Mouse (Mus musculus) neural tube, embryonic 13.5 days (tissue): ENCODE data around the gene Mynn. TPM values are rescaled to one million over a fixed set of nuclear protein-coding genes. Genes with fewer than 3 reads are reported as not detected.

Experiments used
- ATAC-seq: fragments of 200-750 bp; cut with Nextera tagmentation; 2 replicates; pipeline ENCODE4 v1.8.0; 2017; ENCODE audit warnings: low read depth, mild to moderate bottlenecking, moderate TSS enrichment, moderate library complexity
- H3K27ac ChIP-seq: fragments of 300-500 bp; sonication (generic); replicated peaks from 2 replicates; pipeline ENCODE4 v1.5.1; 2015; ENCODE audit warnings: moderate library complexity, mild to moderate bottlenecking, inconsistent platforms
- H3K27me3 ChIP-seq: fragments of 300-500 bp; sonication (generic); 2 replicates; pipeline ENCODE4 v1.6.1; 2015; ENCODE audit warnings: mild to moderate bottlenecking, inconsistent platforms
- H3K36me3 ChIP-seq: fragments of 300-500 bp; sonication (generic); 2 replicates; pipeline ENCODE4 v1.6.1; 2015; ENCODE audit warnings: mild to moderate bottlenecking, inconsistent platforms
- H3K4me1 ChIP-seq: fragments of 300-500 bp; sonication (generic); replicated peaks from 2 replicates; pipeline ENCODE4 v1.6.1; 2015; ENCODE audit warnings: inconsistent platforms
- H3K4me2 ChIP-seq: fragments of 300-500 bp; sonication (generic); 2 replicates; pipeline ENCODE4 v1.6.1; 2015; ENCODE audit warnings: inconsistent platforms, mild to moderate bottlenecking, moderate library complexity
- H3K4me3 ChIP-seq: fragments of 300-500 bp; sonication (generic); 2 replicates; pipeline ENCODE4 v1.5.1; 2015; ENCODE audit warnings: mild to moderate bottlenecking, inconsistent platforms
- H3K9ac ChIP-seq: fragments of 300-500 bp; sonication (generic); 2 replicates; pipeline ENCODE4 v1.6.1; 2015; ENCODE audit warnings: moderate library complexity, mild to moderate bottlenecking, inconsistent platforms
- H3K9me3 ChIP-seq: fragments of 300-500 bp; sonication (generic); 2 replicates; pipeline ENCODE4 v1.6.1; 2016; ENCODE audit warnings: inconsistent platforms
- WGBS: fragments of 180-500 bp; shearing (Covaris S2); methylation state at CpG from one replicate; pipeline ENCODE4 v1.1.7; 2015; 5-methylcytosine and 5-hydroxymethylcytosine counted together
- polyA plus RNA-seq: library from polyadenylated mRNA; unstranded; fragments of >200 nt; fragmentation: Nextera tagmentation; extraction: Ambion mirVana; gene quantifications from 2 replicates; pipeline ENCODE4 v1.2.1, GENCODE M21; 2015

The Mynn gene
- polyA plus RNA-seq, 1 experiment from 2014 or later = 33.9 TPM

DNA sequence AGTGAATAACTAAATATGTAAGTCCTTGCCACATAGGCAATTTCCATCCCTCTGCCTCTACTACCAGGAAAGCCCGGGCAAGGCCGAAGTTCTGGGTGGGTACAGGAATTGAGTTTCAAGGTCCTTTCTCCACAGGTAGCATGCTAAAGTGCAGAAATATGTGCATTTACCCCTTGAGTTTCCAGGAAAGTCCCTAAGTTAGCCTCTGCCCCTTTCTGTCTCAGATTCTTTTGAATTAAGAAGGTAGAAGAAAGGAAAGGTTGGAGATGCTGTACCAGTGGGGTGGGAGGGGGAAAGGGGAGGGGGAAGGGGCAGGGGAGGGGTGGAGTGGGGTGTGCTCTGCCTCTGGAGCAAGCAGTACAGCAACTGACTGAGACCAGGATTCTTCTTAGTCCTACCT, 46.6 kb downstream of the Mynn start:
- H3K27me3 ChIP-seq = peaks cover 41% of the 10 kb centered on the region
- H3K4me2 ChIP-seq = no peak overlapping the region
- no peaks in the 10 kb centered on the region for H3K36me3 ChIP-seq
- no peak overlapping the region for H3K9ac ChIP-seq
- no peaks in the 10 kb centered on the region for H3K9me3 ChIP-seq
- 96% methylated on average over 2 of the region's 2 CpGs for whole genome bisulfite sequencing
- ATAC-seq = no peak
- no peak overlapping the region for H3K27ac ChIP-seq
- peaks cover 26% of the 10 kb centered on the region for H3K4me1 ChIP-seq
- no peak overlapping the region for H3K4me3 ChIP-seq

- peaks cover 26% of the 10 kb centered on the region for H3K4me1 ChIP-seq
- ATAC-seq = peak; percentile 88
- H3K27ac ChIP-seq = no peak overlapping the region
- H3K4me3 ChIP-seq = peak overlapping the region; percentile 44
- peak overlapping the region; percentile 83 for H3K4me2 ChIP-seq
- no peaks in the 10 kb centered on the region for H3K9me3 ChIP-seq
- H3K9ac ChIP-seq = peak overlapping the region; percentile 60
- peaks cover 41% of the 10 kb centered on the region for H3K27me3 ChIP-seq
- no peaks in the 10 kb centered on the region for H3K36me3 ChIP-seq
- 1% methylated on average over 41 of the region's 41 CpGs for WGBS
These were observed 48.4 kb downstream of the Mynn start for GRCm38 (mm10) chr3:30650062-30650841.

DNA sequence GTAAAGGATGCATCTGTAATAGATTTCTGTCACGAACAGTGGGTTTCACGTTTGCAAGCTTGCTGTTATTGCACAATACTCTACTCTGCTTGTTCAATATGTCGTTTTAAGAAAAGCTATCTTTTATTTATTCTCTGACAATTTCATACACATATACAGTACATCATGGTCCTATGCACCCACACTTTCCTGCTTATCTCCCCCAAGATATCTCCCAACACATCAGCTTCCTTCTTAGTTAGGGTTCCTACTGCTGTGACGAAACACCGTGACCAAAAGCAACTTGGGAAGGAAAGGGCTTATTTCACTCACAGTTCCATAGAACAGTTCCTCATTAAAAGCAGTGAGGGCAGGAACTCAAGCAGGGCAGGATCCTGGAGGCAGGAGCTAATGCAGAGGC, 54.1 kb downstream of the Mynn start:
- peaks cover 1% of the 10 kb centered on the region; the same call in 1 of the 2 replicates for H3K4me1 ChIP-seq
- no peaks in the 10 kb centered on the region for H3K36me3 ChIP-seq
- no peak overlapping the region for H3K4me3 ChIP-seq
- ATAC-seq = no peak
- no peak overlapping the region for H3K9ac ChIP-seq
- no peaks in the 10 kb centered on the region for H3K9me3 ChIP-seq
- no peak overlapping the region for H3K27ac ChIP-seq
- WGBS = 92% methylated on average over 5 of the region's 5 CpGs
- no peak overlapping the region for H3K4me2 ChIP-seq
- H3K27me3 ChIP-seq = peaks cover 9% of the 10 kb centered on the region

GRCm38 (mm10) chr3:30658486-30658885, 56.6 kb downstream of the Mynn start:
- no peaks in the 10 kb centered on the region for H3K36me3 ChIP-seq

More at GRCm38 (mm10) chr3:30658486-30658885, 56.6 kb downstream of the Mynn start:
- WGBS = 90% methylated on average over 9 of the region's 9 CpGs
- ATAC-seq = no peak
- Histone ChIP-seq H3K9ac (no peak overlapping the region), H3K4me1 (no peaks in the 10 kb centered on the region), H3K9me3 (no peaks in the 10 kb centered on the region), H3K27me3 (no peaks in the 10 kb centered on the region), H3K4me3 (no peak overlapping the region), H3K4me2 (no peak overlapping the region), H3K27ac (no peak overlapping the region)

Other genes with a start within 250 kb of the Mynn start
- gene Mecom, start 54.1 kb upstream of the Mynn start, polyA plus RNA-seq = 8.9 and 11.6 TPM in 2 replicates
- 0.32 and 0.59 TPM in 2 replicates for gene Actrt3, start 2.1 kb upstream of the Mynn start, polyA plus RNA-seq
- not detected in 2 replicates for gene Lrriq4, start 42.4 kb downstream of the Mynn start, polyA plus RNA-seq
- gene Lrrc34, start 45.8 kb downstream of the Mynn start, polyA plus RNA-seq = 0.62 and 0.78 TPM in 2 replicates
- gene Lrrc31, start 97.8 kb downstream of the Mynn start, polyA plus RNA-seq = not detected in 2 replicates
- gene Samd7, start 144.2 kb downstream of the Mynn start, polyA plus RNA-seq = not detected in 2 replicates
- 90.5 and 91.9 TPM in 2 replicates for gene Sec62, start 190.8 kb downstream of the Mynn start, polyA plus RNA-seq